Mouse (Mus musculus) gastrocnemius, postnatal 4 days (tissue): ENCODE data around the gene Gm20388. TPM values are rescaled to one million over a fixed set of nuclear protein-coding genes. Genes with fewer than 3 reads are reported as not detected.
A peak's percentile ranks its signal among the peaks of the same experiment; 100 is the strongest.
"Not testable (repeated sequence)": the region's sequence is repeated elsewhere in the genome, so short reads cannot be mapped to it uniquely, and the experiment has no call there.

Experiments used
- DNase-seq, 2 experiments: peaks; one replicate each; pipeline ENCODE4 v3.0.0; 2021 to 2022; ENCODE audit warnings: low spot score in 2 of 2, mixed read lengths in 2 of 2
- total RNA-seq, 2 experiments: library from RNA; stranded (reverse); gene quantifications; 2 replicates each; pipeline ENCODE4 v1.2.3; 2021

Gene Gm20388
- total RNA-seq, 2 experiments from 2014 or later, result 12.8 to 22.8 TPM

GRCm38 (mm10) chr8:120328361-120329022, 417.9 kb downstream of the Gm20388 start:
- no peak for DNase-seq

GRCm38 (mm10) chr8:120329030-120329748, 418.5 kb downstream of the Gm20388 start:
- no peak for DNase-seq

- DNase-seq, result no peak
Measured at GRCm38 (mm10) chr8:120331027-120331426, 420.4 kb downstream of the Gm20388 start.

- DNase-seq, result peak in 1 of 2 experiments; percentile 41
Measured at GRCm38 (mm10) chr8:120332379-120333229, 422.0 kb downstream of the Gm20388 start.

- no peak for DNase-seq
Measured at GRCm38 (mm10) chr8:120333681-120334080, 423.0 kb downstream of the Gm20388 start.

- DNase-seq, result not testable (repeated sequence)
Measured at GRCm38 (mm10) chr8:120334261-120334660, 423.6 kb downstream of the Gm20388 start.

GRCm38 (mm10) chr8:120334878-120335261, 424.2 kb downstream of the Gm20388 start:
- no peak for DNase-seq

- DNase-seq, result no peak
Measured at GRCm38 (mm10) chr8:120335262-120336086, 424.8 kb downstream of the Gm20388 start.

GRCm38 (mm10) chr8:120336087-120336380, 425.4 kb downstream of the Gm20388 start:
- DNase-seq, result no peak

- no peak for DNase-seq
Measured at GRCm38 (mm10) chr8:120336909-120337555, 426.4 kb downstream of the Gm20388 start.

GRCm38 (mm10) chr8:120337627-120338026, 427.0 kb downstream of the Gm20388 start:
- no peak for DNase-seq

- DNase-seq, result no peak
Measured at GRCm38 (mm10) chr8:120338678-120339077, 428.0 kb downstream of the Gm20388 start.

GRCm38 (mm10) chr8:120339743-120340142, 429.1 kb downstream of the Gm20388 start:
- no peak for DNase-seq

GRCm38 (mm10) chr8:120341124-120341523, 430.5 kb downstream of the Gm20388 start:
- no peak for DNase-seq

GRCm38 (mm10) chr8:120342847-120343548, 432.4 kb downstream of the Gm20388 start:
- no peak for DNase-seq

- DNase-seq, result no peak
Measured at GRCm38 (mm10) chr8:120343582-120343981, 432.9 kb downstream of the Gm20388 start.

GRCm38 (mm10) chr8:120344166-120344565, 433.5 kb downstream of the Gm20388 start:
- DNase-seq, result no peak

GRCm38 (mm10) chr8:120344583-120344982, 433.9 kb downstream of the Gm20388 start:
- DNase-seq, result no peak

- DNase-seq, result no peak
Measured at GRCm38 (mm10) chr8:120347734-120348341, 437.2 kb downstream of the Gm20388 start.
